Mouse (Mus musculus): ENCODE results near the gene Rapsn. TPM values are rescaled to one million over a fixed set of nuclear protein-coding genes. Genes with fewer than 3 reads are reported as not detected.
"Not testable (repeated sequence)": the region's sequence is repeated elsewhere in the genome, so short reads cannot be mapped to it uniquely, and the experiment has no call there.

Rapsn gene
- polyA plus RNA-seq (2015; fragmentation: Nextera tagmentation; extraction: Ambion mirVana) = 1.1 TPM in 2 replicates

DNA sequence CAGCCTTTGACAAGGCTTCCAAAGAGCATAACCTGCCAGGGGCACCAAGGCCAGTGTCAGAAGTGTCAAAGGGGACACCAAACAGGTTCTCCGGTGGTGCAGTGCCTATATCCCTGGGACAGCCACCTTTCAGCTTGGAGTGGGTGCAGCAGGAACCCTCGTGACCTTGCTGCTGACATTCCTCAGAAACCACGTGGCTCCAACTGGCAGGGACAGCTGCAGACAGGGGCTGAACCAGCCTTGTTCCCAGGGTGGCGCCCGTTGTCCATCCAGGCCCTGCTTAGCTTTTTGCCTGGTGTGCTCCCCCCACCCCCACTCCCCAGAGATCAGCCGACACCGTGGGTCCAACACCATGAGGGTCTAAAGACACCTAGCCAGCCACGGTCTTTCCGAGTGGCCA lies at the start of gene Rapsn:
Gene Rapsn (plus strand): TSS at position 236 of the 400 bp plus-strand sequence.
- Histone ChIP-seq H3K4me1 (replicated peaks) (0 out of 2 replicates have a peak, but pooled peaks cover 9% of the 10 kb centered on the region), H3K9ac (no peak within 1 kb of the TSS), H3K27ac (replicated peaks) (no peak within 1 kb of the TSS), H3K27me3 (no peaks in the 10 kb centered on the region), H3K4me2 (no peak within 1 kb of the TSS), H3K9me3 (replicated peaks) (no peaks in the 10 kb centered on the region), H3K36me3 (replicated peaks) (no peaks in the 10 kb centered on the region), H3K4me3 (replicated peaks) (no peak within 1 kb of the TSS)
- 70% methylated on average over 9 of the region's 9 CpGs for WGBS (ENCODE audit: insufficient replicate concordance)
- ATAC-seq (ENCODE audit: insufficient read depth) = no peak

DNA sequence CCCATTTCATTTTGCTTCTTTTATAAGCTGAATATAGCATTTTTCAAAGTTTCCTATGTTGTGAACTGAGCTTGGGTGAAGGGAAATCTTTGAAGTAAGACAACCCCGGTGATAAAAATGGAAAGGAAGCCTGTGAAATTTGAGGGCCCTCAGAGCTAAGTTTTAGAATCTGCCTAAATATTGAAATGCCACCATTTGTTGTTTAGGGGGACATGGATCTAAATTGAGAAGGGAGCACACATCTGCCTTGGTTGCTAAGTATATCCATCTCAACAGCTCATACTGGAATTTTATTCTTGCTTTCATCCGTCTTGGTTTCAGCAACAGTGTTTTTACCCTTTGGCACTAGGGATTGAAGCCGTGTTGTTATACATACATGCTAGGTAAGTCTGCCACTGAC lies 49.4 kb upstream of the Rapsn start:
- Histone ChIP-seq H3K4me1 (replicated peaks) (0 out of 2 replicates have a peak, but pooled peaks cover 11% of the 10 kb centered on the region), H3K27me3 (no peaks in the 10 kb centered on the region), H3K4me2 (no peak overlapping the region), H3K36me3 (replicated peaks) (peaks cover 9% of the 10 kb centered on the region; the same call in 1 of the 2 replicates), H3K9ac (no peak overlapping the region), H3K4me3 (replicated peaks) (no peak overlapping the region), H3K9me3 (replicated peaks) (no peaks in the 10 kb centered on the region), H3K27ac (replicated peaks) (no peak overlapping the region)
- WGBS (ENCODE audit: insufficient replicate concordance) = 74% methylated on average over 3 of the region's 3 CpGs
- ATAC-seq (ENCODE audit: insufficient read depth) = no peak

DNA sequence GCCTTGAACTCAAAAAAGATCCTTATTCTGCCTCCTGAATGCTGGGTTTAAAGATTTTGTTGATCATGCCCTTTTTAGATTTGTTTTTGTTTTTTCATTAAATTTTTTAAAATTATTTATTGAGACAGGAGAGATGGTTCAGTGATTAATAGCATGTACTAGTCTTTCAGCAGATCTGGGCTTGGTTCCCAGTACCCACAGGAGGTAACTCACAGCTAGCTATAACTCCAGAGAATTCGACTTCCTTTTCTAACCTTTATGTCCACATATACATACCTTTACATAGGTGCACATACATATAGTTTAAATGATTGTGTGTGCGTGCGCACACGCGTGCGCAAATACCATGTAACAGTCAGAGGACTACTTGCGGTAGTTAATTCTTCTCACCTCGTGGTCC lies 26.9 kb upstream of the Rapsn start:
- Histone ChIP-seq H3K9me3 (replicated peaks) (no peaks in the 10 kb centered on the region), H3K4me3 (replicated peaks) (no peak overlapping the region), H3K27ac (replicated peaks) (no peak overlapping the region), H3K27me3 (no peaks in the 10 kb centered on the region), H3K9ac (no peak overlapping the region), H3K4me2 (no peak overlapping the region), H3K4me1 (replicated peaks) (no peaks in the 10 kb centered on the region), H3K36me3 (replicated peaks) (peaks cover 88% of the 10 kb centered on the region)
- no peak for ATAC-seq (ENCODE audit: insufficient read depth)
- WGBS (ENCODE audit: insufficient replicate concordance) = 93% methylated on average over 8 of the region's 8 CpGs

DNA sequence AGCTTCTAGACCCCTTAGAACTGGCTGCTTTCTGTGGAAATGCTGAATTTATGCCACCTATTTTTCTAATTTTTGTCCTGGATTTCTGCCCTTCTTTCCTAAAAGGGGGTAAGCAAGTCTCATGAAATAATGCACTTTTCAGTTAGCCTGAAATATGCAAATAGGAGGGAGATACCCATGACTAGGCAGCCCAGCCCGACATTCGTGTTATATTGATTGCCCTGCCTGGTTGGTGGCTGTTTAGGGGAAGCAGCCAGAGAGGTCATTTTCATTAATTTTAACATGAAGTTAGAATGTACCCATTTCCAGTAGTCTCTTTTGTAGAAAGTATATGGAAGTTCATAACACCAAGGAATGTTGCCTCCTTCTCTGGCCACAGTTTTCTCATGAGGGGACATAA lies 21.5 kb upstream of the Rapsn start:
- no peak overlapping the region for H3K4me3 ChIP-seq (replicated peaks)
- 0 out of 2 replicates have a peak, but pooled peaks cover 4% of the 10 kb centered on the region for H3K4me1 ChIP-seq (replicated peaks)
- peaks cover 93% of the 10 kb centered on the region for H3K36me3 ChIP-seq (replicated peaks)
- no peak overlapping the region for H3K4me2 ChIP-seq
- no peak overlapping the region for H3K27ac ChIP-seq (replicated peaks)
- no peaks in the 10 kb centered on the region for H3K9me3 ChIP-seq (replicated peaks)
- H3K9ac ChIP-seq = no peak overlapping the region
- 77% methylated on average over 2 of the region's 2 CpGs for WGBS (ENCODE audit: insufficient replicate concordance)
- ATAC-seq (ENCODE audit: insufficient read depth) = no peak
- no peaks in the 10 kb centered on the region for H3K27me3 ChIP-seq

DNA sequence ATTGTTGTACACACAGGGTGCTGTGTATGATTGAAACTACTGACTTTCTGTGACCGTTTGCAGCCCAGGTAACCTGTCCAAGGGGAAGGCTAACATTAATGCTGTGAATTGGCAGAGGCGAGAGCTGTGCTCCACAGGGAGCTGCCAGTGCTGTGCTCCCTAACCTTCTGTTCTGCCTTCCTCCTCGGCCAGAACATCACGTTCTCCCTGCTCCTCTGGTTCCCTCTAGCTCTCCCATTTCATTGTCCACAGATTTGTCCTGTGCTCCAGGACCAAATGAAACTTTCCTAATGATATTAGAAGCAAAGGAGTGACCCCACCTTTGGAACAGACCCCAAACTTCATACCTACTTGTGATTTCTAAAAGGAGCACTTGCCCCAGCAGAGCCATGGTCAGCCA lies 20.0 kb upstream of the Rapsn start:
- 80% methylated on average over 4 of the region's 4 CpGs for WGBS (ENCODE audit: insufficient replicate concordance)
- no peaks in the 10 kb centered on the region for H3K9me3 ChIP-seq (replicated peaks)
- H3K36me3 ChIP-seq (replicated peaks) = peaks cover 91% of the 10 kb centered on the region
- H3K27ac ChIP-seq (replicated peaks) = no peak overlapping the region
- 0 out of 2 replicates have a peak, but pooled peaks cover 4% of the 10 kb centered on the region for H3K4me1 ChIP-seq (replicated peaks)
- no peak for ATAC-seq (ENCODE audit: insufficient read depth)
- no peak overlapping the region for H3K4me3 ChIP-seq (replicated peaks)
- H3K9ac ChIP-seq = no peak overlapping the region
- no peak overlapping the region for H3K4me2 ChIP-seq
- no peaks in the 10 kb centered on the region for H3K27me3 ChIP-seq

DNA sequence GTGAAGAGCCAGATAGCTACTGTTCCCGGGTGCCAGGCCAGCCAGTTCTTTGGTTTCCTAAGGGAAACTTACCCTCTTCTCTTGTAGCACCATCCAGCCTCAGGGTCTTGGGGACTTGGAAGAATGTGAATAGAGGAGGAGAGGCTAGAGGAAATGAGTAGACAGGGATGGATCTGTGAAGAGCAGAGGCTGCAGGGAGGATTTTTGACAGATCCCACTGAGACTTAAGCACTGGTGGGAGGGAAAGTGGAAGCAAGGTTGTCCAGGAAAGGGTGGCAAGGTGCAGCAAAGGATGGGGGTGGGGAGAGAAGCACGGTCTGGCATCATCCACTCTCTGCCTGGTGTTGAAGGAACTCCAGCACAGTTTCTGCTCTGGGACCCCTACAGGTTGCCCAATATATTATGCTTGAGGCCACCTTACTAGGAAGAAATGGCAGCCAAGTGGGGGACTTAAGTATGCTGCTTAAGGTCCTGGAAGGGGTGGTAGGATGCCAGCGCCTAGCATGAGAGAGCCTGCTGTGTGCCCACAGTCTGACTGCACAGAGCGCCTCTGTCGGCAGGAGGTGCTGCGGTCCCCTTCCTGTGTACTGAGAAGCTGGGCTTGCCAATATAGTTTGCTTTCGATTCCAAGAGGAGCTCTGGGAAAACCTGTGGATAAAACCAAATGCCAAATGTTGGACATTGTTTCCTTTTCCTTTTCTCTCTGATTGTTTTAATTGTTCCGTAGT lies 17.2 kb upstream of the Rapsn start:
- Histone ChIP-seq H3K9me3 (replicated peaks) (no peaks in the 10 kb centered on the region), H3K27me3 (no peaks in the 10 kb centered on the region), H3K4me1 (replicated peaks) (peaks cover 4% of the 10 kb centered on the region; the same call in 1 of the 2 replicates), H3K4me2 (no peak overlapping the region), H3K36me3 (replicated peaks) (peaks cover 77% of the 10 kb centered on the region), H3K4me3 (replicated peaks) (no peak overlapping the region), H3K9ac (no peak overlapping the region), H3K27ac (replicated peaks) (no peak overlapping the region)
- 83% methylated on average over 8 of the region's 8 CpGs for WGBS (ENCODE audit: insufficient replicate concordance)
- no peak for ATAC-seq (ENCODE audit: insufficient read depth)

DNA sequence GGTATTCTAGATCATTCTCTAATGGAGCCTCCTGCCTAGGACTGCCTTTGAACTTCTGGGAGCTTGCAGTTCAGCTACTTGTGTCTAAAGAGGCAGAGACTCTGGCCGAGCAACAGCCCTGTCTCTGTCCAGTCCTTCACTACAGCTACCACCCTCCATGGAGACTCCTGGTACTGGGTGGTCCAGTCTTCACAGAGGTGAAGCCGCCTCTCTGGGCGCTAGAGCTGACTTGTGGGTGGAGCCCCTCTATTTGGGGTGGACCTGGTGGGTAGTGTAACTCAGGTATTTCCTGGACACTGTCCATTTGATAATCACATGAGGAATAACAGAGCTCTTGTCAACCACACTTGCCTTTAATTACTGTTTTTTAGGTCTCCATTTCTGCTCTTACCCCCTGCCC lies 15.5 kb upstream of the Rapsn start:
- Histone ChIP-seq H3K27me3 (no peaks in the 10 kb centered on the region), H3K4me1 (replicated peaks) (peaks cover 20% of the 10 kb centered on the region), H3K4me2 (no peak overlapping the region), H3K9me3 (replicated peaks) (no peaks in the 10 kb centered on the region), H3K4me3 (replicated peaks) (no peak overlapping the region), H3K27ac (replicated peaks) (no peak overlapping the region), H3K36me3 (replicated peaks) (peaks cover 68% of the 10 kb centered on the region), H3K9ac (no peak overlapping the region)
- ATAC-seq (ENCODE audit: insufficient read depth) = no peak
- 87% methylated on average over 3 of the region's 3 CpGs for WGBS (ENCODE audit: insufficient replicate concordance)

DNA sequence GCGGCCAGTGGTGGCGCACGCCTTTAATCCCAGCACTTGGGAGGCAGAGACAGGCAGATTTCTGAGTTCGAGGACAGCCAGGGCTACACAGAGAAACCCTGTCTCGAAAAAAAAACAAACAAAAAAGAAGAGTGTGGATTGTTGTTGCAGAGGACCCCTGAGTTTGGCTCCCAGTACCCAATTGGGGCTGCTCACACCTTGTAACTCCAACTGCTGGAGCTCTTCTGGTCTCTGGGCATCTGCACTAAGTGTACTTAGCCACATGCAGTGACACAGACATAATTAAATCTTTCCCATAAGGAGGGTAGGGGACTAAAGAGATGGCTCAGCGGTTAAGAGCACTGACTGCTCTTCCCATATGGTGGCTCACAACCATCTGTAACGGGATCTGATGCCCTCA lies 13.2 kb upstream of the Rapsn start:
- not testable (repeated sequence) for H3K4me2 ChIP-seq; H3K9me3 ChIP-seq (replicated peaks); H3K9ac ChIP-seq; H3K4me3 ChIP-seq (replicated peaks); H3K27me3 ChIP-seq; ATAC-seq (ENCODE audit: insufficient read depth); H3K27ac ChIP-seq (replicated peaks)
- Histone ChIP-seq H3K36me3 (replicated peaks) (peaks cover 53% of the 10 kb centered on the region), H3K4me1 (replicated peaks) (peaks cover 38% of the 10 kb centered on the region)
- WGBS (ENCODE audit: insufficient replicate concordance) = 91% methylated on average over 7 of the region's 7 CpGs

DNA sequence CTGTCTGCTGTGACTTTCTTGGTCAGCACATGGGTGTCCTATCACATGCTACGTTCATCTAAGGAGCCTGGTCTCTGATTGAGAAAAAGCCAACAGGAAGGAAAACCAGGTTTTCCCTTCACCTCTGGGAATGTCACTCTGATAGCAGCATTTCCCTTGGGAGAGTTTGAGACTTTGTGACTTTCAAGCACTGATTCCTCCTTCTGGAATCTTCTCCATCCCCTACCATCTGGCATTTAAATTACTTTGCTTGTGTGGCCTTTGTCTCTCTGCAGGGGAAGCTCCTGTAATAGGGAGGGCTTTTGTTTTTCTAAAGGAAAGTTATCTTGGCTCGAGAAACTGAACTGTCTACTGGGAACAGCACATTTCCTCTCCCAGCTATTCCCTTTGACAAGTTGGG lies 12.3 kb upstream of the Rapsn start:
- Histone ChIP-seq H3K4me1 (replicated peaks) (peaks cover 46% of the 10 kb centered on the region), H3K4me2 (no peak overlapping the region), H3K27me3 (no peaks in the 10 kb centered on the region), H3K27ac (replicated peaks) (0 out of 2 replicates have a peak overlapping the region, but pooled peaks have one; percentile 48), H3K4me3 (replicated peaks) (no peak overlapping the region), H3K9me3 (replicated peaks) (no peaks in the 10 kb centered on the region), H3K36me3 (replicated peaks) (peaks cover 45% of the 10 kb centered on the region), H3K9ac (no peak overlapping the region)
- no peak for ATAC-seq (ENCODE audit: insufficient read depth)
- 73% methylated on average over 2 of the region's 2 CpGs for WGBS (ENCODE audit: insufficient replicate concordance)

DNA sequence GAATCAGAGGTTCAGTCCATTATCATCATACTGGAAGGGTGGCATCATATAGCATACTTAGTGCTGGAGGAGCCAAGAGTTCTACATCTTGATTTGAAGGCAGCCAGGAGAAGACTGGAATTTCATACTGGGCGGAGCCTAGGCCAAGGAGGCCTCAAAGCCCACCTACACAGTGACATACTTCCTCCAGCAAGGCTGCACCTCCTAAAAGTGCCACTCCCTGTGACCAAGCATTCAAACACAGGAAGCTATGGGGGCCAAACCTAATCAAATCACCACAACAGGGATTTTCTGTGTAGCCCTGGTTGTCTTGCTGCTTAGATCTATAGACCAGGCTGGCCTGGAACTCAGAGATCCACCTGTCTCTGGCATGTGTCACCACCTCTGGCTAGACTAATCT lies 11.5 kb upstream of the Rapsn start:
- Histone ChIP-seq H3K27ac (replicated peaks) (peak overlapping the region; percentile 48), H3K9ac (no peak overlapping the region), H3K4me2 (no peak overlapping the region), H3K4me3 (replicated peaks) (no peak overlapping the region), H3K4me1 (replicated peaks) (peaks cover 54% of the 10 kb centered on the region), H3K27me3 (no peaks in the 10 kb centered on the region), H3K9me3 (replicated peaks) (no peaks in the 10 kb centered on the region), H3K36me3 (replicated peaks) (peaks cover 36% of the 10 kb centered on the region)
- 76% methylated on average over 1 of the region's 1 CpGs for WGBS (ENCODE audit: insufficient replicate concordance)
- ATAC-seq (ENCODE audit: insufficient read depth) = no peak

DNA sequence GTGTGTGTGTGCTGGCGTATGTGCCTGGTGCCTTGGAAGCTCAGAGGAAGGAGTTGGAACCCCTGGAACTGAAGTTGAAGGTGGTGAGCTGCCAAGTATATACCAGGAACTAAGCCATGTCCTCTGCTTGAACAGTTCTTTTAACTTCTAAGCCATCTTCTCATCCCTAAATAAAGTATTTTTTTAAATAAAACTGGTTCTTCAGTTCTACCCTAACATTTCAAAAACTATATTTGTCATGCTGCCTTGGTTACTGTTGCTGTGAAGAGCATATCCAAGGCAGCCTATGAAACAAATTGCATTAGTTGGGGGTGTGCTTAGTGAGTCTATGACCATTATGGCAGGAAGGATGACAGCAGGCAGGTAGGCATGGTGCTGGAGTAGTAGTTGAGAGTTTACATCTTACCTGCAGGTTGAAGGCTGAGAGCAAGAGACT lies 10.3 kb upstream of the Rapsn start:
- WGBS (ENCODE audit: insufficient replicate concordance) = 93% methylated on average over 1 of the region's 1 CpGs
- Histone ChIP-seq H3K36me3 (replicated peaks) (peaks cover 27% of the 10 kb centered on the region), H3K4me3 (replicated peaks) (peak overlapping the region; percentile 55), H3K27me3 (no peaks in the 10 kb centered on the region), H3K9ac (0 out of 2 replicates have a peak overlapping the region, but pooled peaks have one; percentile 16), H3K4me2 (peak overlapping the region; percentile 71), H3K9me3 (replicated peaks) (no peaks in the 10 kb centered on the region), H3K4me1 (replicated peaks) (peaks cover 56% of the 10 kb centered on the region), H3K27ac (replicated peaks) (peak overlapping the region; percentile 87)
- ATAC-seq (ENCODE audit: insufficient read depth) = no peak
